Mouse (Mus musculus) ES-E14 (cell line): ENCODE data around the gene Ccr8.

Experiments
- CHD2 ChIP-seq: IDR thresholded peaks from 2 replicates; pipeline ENCODE4 v1.6.1; 2014; ENCODE audit warnings: mild to moderate bottlenecking, low read depth, low read length, inconsistent platforms
- HCFC1 ChIP-seq: IDR thresholded peaks from 2 replicates; pipeline ENCODE4 v1.6.1; 2012; ENCODE audit warnings: low read length, inconsistent platforms, borderline replicate concordance; ENCODE audit not compliant: insufficient read depth
- MAFK ChIP-seq: IDR thresholded peaks from 2 replicates; pipeline ENCODE4 v1.6.1; 2014; ENCODE audit warnings: mild to moderate bottlenecking, low read depth, low read length, inconsistent platforms; ENCODE audit not compliant: insufficient read depth
- ZC3H11A ChIP-seq: IDR thresholded peaks from 2 replicates; pipeline ENCODE4 v1.6.1; 2012; ENCODE audit warnings: low read depth, mild to moderate bottlenecking, inconsistent platforms, low read length, borderline replicate concordance
- ZNF384 ChIP-seq: IDR thresholded peaks from 2 replicates; pipeline ENCODE4 v1.6.1; 2012; ENCODE audit warnings: low read depth, low read length, inconsistent platforms

- TF ChIP-seq CHD2 (no peak), HCFC1 (no peak), MAFK (no peak), ZNF384 (no peak), ZC3H11A (no peak)
Measured at GRCm38 (mm10) chr9:120091086-120091485, 828 bp upstream of the Ccr8 start.
